Mouse (Mus musculus): ENCODE measurements around the gene Gatad2a.
A peak's percentile ranks its signal among the peaks of the same experiment; 100 is the strongest.

- TF ChIP-seq CTCF (IDR thresholded peaks at IDR 0.05; ENCODE audit: control insufficient read depth, insufficient read depth, low read length) (no peak), POLR2A (IDR thresholded peaks at IDR 0.05; ENCODE audit: borderline replicate concordance, control insufficient read depth, low read depth, low read length) (peak; percentile 76; the same call in 1 of the 2 replicates)
Observed at GRCm38 (mm10) chr8:69996589-69997285, 553 bp upstream of the Gatad2a start.
